Mouse (Mus musculus) left cerebral cortex, adult 2 months (tissue): Measurements from ENCODE around the gene Tnfsf18. TPM values are rescaled to one million over a fixed set of nuclear protein-coding genes. Genes with fewer than 3 reads are reported as not detected.

Experiments used
- DNase-seq, 2 experiments: peaks; one replicate each; pipeline ENCODE4 v3.0.0; 2021 to 2022; ENCODE audit warnings: low spot score in 2 of 2, mixed read lengths in 1 of 2; ENCODE audit errors: extremely low spot score in 1 of 2
- H3K27ac ChIP-seq: fragments of 200-600 bp; 2 replicates; pipeline ENCODE4 v1.8.1; 2022
- H3K4me3 ChIP-seq: fragments of 200-600 bp; 2 replicates; pipeline ENCODE4 v1.8.1; 2022
- CTCF ChIP-seq: fragments of 200-600 bp; IDR thresholded peaks from 2 replicates; pipeline ENCODE4 v1.8.1; 2022; ENCODE audit warnings: antibody characterized with exemption, mild to moderate bottlenecking, moderate library complexity
- intact Hi-C: fragments of 180-260 bp; cut with DNase I; formaldehyde crosslinking; loops from one replicate; pipeline ENCODE4 v1.15.1; 2025
- total RNA-seq, 2 experiments: library from RNA; stranded (reverse); gene quantifications; 2 replicates each; pipeline ENCODE4 v1.2.3; 2021

The Tnfsf18 gene
- total RNA-seq, 2 experiments from 2014 or later, result not detected

GRCm38 (mm10) chr1:161500114-161500810, 5.8 kb downstream of the Tnfsf18 start:
- intact Hi-C loops, result no loop called here
- no peak overlapping the region for H3K27ac ChIP-seq

GRCm38 (mm10) chr1:161500811-161501146, 6.3 kb downstream of the Tnfsf18 start:
- intact Hi-C loops, result no loop called here
- DNase-seq, result no peak
- no peak overlapping the region for H3K27ac ChIP-seq
- H3K4me3 ChIP-seq, result no peak overlapping the region
- no peak for TF ChIP-seq CTCF

More at GRCm38 (mm10) chr1:161500114-161500810, 5.8 kb downstream of the Tnfsf18 start:
- H3K4me3 ChIP-seq, result no peak overlapping the region
- no peak for TF ChIP-seq CTCF
- DNase-seq, result no peak

- H3K4me3 ChIP-seq, result no peak overlapping the region
- no peak for TF ChIP-seq CTCF
- no peak overlapping the region for H3K27ac ChIP-seq
- intact Hi-C loops, result loop anchor here (5.0 kb wide), 1 partner anchor 101 kb away; no protein-coding TSS in a partner anchor
- no peak for DNase-seq
These were observed 11.9 kb downstream of the Tnfsf18 start for GRCm38 (mm10) chr1:161506317-161506716.

GRCm38 (mm10) chr1:161507623-161508047, 13.2 kb downstream of the Tnfsf18 start:
- intact Hi-C loops, result loop anchor here (5.0 kb wide), 1 partner anchor 100 kb away; no protein-coding TSS in a partner anchor
- H3K4me3 ChIP-seq, result no peak overlapping the region
- no peak overlapping the region for H3K27ac ChIP-seq
- no peak for DNase-seq
- no peak for TF ChIP-seq CTCF

- intact Hi-C loops, result no loop called here
- TF ChIP-seq CTCF, result no peak
- DNase-seq, result no peak
- Histone ChIP-seq H3K27ac (no peak overlapping the region), H3K4me3 (no peak overlapping the region)
These were observed 22.9 kb downstream of the Tnfsf18 start for GRCm38 (mm10) chr1:161517355-161517754.

GRCm38 (mm10) chr1:161520223-161520622, 25.8 kb downstream of the Tnfsf18 start:
- no peak overlapping the region for H3K27ac ChIP-seq
- intact Hi-C loops, result no loop called here
- DNase-seq, result no peak
- no peak for TF ChIP-seq CTCF
- H3K4me3 ChIP-seq, result no peak overlapping the region

GRCm38 (mm10) chr1:161528173-161528572, 33.7 kb downstream of the Tnfsf18 start:
- H3K27ac ChIP-seq, result no peak overlapping the region
- DNase-seq, result no peak
- no peak for TF ChIP-seq CTCF
- intact Hi-C loops, result no loop called here
- no peak overlapping the region for H3K4me3 ChIP-seq

- Histone ChIP-seq H3K27ac (no peak overlapping the region), H3K4me3 (no peak overlapping the region)
- TF ChIP-seq CTCF, result no peak
- no peak for DNase-seq
- intact Hi-C loops, result no loop called here
These were observed 56.2 kb downstream of the Tnfsf18 start for GRCm38 (mm10) chr1:161550596-161551095.

- intact Hi-C loops, result no loop called here
- Histone ChIP-seq H3K4me3 (no peak overlapping the region), H3K27ac (no peak overlapping the region)
- DNase-seq, result no peak
- TF ChIP-seq CTCF, result no peak
These were observed 57.6 kb downstream of the Tnfsf18 start for GRCm38 (mm10) chr1:161552098-161552497.

Other genes with a start within 250 kb of the Tnfsf18 start
- 100 to 1,000 TPM; 321 to 326 TPM for gene Prdx6, start 243.4 kb upstream of the Tnfsf18 start, total RNA-seq
- gene Tnfsf4, start 99.2 kb upstream of the Tnfsf18 start, total RNA-seq, result not detected